19 mouse cellular contexts compared by ENCODE assay signal in genomic region chr17:65604315-65604714, GRCm38 (mm10). TPM values are rescaled to one million over a fixed set of nuclear protein-coding genes. Genes with fewer than 3 reads are reported as not detected.
A peak's percentile ranks its signal among the peaks of the same experiment; 100 is the strongest.
DNase-seq lines count a peak whose midpoint lies in the region; ATAC-seq and TF ChIP-seq lines count a peak whose summit lies in the region.
"Had no signal": no experiment of that assay in that cellular context is flagged by ENCODE, and none has a peak within 500 bp of the region (broad histone marks: within the 10 kb centered on the region; RNA-seq: fewer than 3 reads in every experiment).

No protein-coding gene starts in this region.

- H3K27me3 ChIP-seq in heart, embryonic 12.5 days (replicated peaks) = no peaks in the 10 kb centered on the region
- H3K27me3 ChIP-seq in forebrain, postnatal 0 days (ENCODE audit: insufficient read depth, low read length) = no peaks in the 10 kb centered on the region
- H3K27me3 ChIP-seq: intestine, embryonic 15.5 days; limb, embryonic 13.5 days had no signal

- no peak overlapping the region for H3K4me2 ChIP-seq in heart, embryonic 12.5 days
- H3K4me2 ChIP-seq in forebrain, postnatal 0 days (ENCODE audit: low read depth) = no peak overlapping the region
- H3K4me2 ChIP-seq: intestine, embryonic 15.5 days; limb, embryonic 13.5 days had no signal

- no peak overlapping the region for H3K4me3 ChIP-seq in heart, embryonic 12.5 days
- no peak overlapping the region for H3K4me3 ChIP-seq in forebrain, postnatal 0 days (ENCODE audit: low read depth, low read length)
- H3K4me3 ChIP-seq: hindbrain, embryonic 10.5 days; intestine, embryonic 15.5 days; limb, embryonic 13.5 days had no signal

- intact Hi-C loops in heart, postnatal 25 days (cut with DNase I) = no loop called here

- H3K36me3 ChIP-seq in heart, embryonic 12.5 days = no peaks in the 10 kb centered on the region
- no peaks in the 10 kb centered on the region for H3K36me3 ChIP-seq in forebrain, postnatal 0 days (ENCODE audit: insufficient read depth)
- H3K36me3 ChIP-seq: intestine, embryonic 15.5 days; limb, embryonic 13.5 days had no signal

- no peak overlapping the region for H3K9ac ChIP-seq in heart, embryonic 12.5 days
- no peak overlapping the region for H3K9ac ChIP-seq in forebrain, postnatal 0 days
- H3K9ac ChIP-seq: intestine, embryonic 15.5 days; limb, embryonic 13.5 days had no signal

- peaks cover 46% of the 10 kb centered on the region for H3K4me1 ChIP-seq in heart, embryonic 12.5 days (replicated peaks)
- peaks cover 3% of the 10 kb centered on the region; the same call in 1 of the 2 replicates for H3K4me1 ChIP-seq in forebrain, postnatal 0 days (ENCODE audit: insufficient read depth)

- 0 out of 2 replicates have a peak overlapping the region, but pooled peaks have one; percentile 1 for H3K27ac ChIP-seq in heart, embryonic 12.5 days (ENCODE audit: poor library complexity, severe bottlenecking)
- H3K27ac ChIP-seq in forebrain, postnatal 0 days (ENCODE audit: low read depth, low read length) = no peak overlapping the region
- H3K27ac ChIP-seq: hindbrain, embryonic 10.5 days; intestine, embryonic 15.5 days; limb, embryonic 13.5 days had no signal

- no peak for ATAC-seq in heart, embryonic 12.5 days (ENCODE audit: insufficient number of reproducible peaks, low FRiP score)
- peak; percentile 22; the same call in 1 of the 2 replicates for ATAC-seq in megakaryocyte progenitor cell, adult 5-6 weeks (replicated peaks; ENCODE audit: poor library complexity)
- no peak for ATAC-seq in forebrain, postnatal 0 days
- ATAC-seq: forebrain, embryonic 16.5 days; intestine, embryonic 15.5 days had no signal

- H3K9me3 ChIP-seq in heart, embryonic 12.5 days (replicated peaks) = no peaks in the 10 kb centered on the region
- no peaks in the 10 kb centered on the region for H3K9me3 ChIP-seq in forebrain, postnatal 0 days (ENCODE audit: low read length)
- H3K9me3 ChIP-seq: G1E; hindbrain, embryonic 10.5 days; intestine, embryonic 15.5 days; limb, embryonic 13.5 days had no signal

- TF ChIP-seq CTCF in forebrain, postnatal 0 days (IDR thresholded peaks at IDR 0.05; ENCODE audit: low read depth) = no peak

- no peak for DNase-seq in heart, postnatal 25 days (ENCODE audit: low spot score)
- peak; percentile 17 for DNase-seq in CD4-positive, CD25-positive, alpha-beta regulatory T cell, adult 2 months (ENCODE audit: low read depth, low spot score)
- peak; percentile 25 for DNase-seq in induced T-regulatory cell, adult 2 months (ENCODE audit: low read depth)
- DNase-seq in right cerebral cortex, adult 2 months (ENCODE audit: low spot score in 2 of 2) = no peak
- DNase-seq in forebrain, postnatal 0 days = no peak
- DNase-seq in cerebellum, postnatal 36 days = no peak
- DNase-seq: cerebellum, adult 11 months; embryo, embryonic 11 days; gastrocnemius, postnatal 10 days; kidney, postnatal 25 days; right cerebral cortex, postnatal 4 days; thymus, postnatal 36 days had no signal

RNA-seq across cellular contexts. Expression of gene Vapa, which starts 9.0 kb away (rescaled TPM):
- polyA plus RNA-seq in heart, embryonic 12.5 days (2016; fragmentation: Nextera tagmentation; extraction: Ambion mirVana) = 186 and 190 TPM in 2 replicates
- total RNA-seq in heart, postnatal 25 days (2021) = 10 to 100 TPM; 86.2 to 88.8 TPM
- total RNA-seq in megakaryocyte progenitor cell, adult 5-6 weeks (2015) = 195 and 214 TPM in 2 replicates
- total RNA-seq in megakaryocyte progenitor cell, adult 5-6 weeks (2017) = 141 and 147 TPM in 2 replicates
- 114 and 144 TPM in 2 replicates for total RNA-seq in forebrain, postnatal 0 days (2014; rRNA removed)
- polyA plus RNA-seq in forebrain, postnatal 0 days (2015; fragmentation: Nextera tagmentation; extraction: Ambion mirVana) = 320 and 327 TPM in 2 replicates

RNA-seq across cellular contexts. Expression of gene Txndc2, which starts 37.7 kb away (rescaled TPM):
- 0.10 TPM in 1 of 2 replicates, not detected in the other for polyA plus RNA-seq in heart, embryonic 12.5 days (2016; fragmentation: Nextera tagmentation; extraction: Ambion mirVana)
- total RNA-seq in heart, postnatal 25 days (2021) = not detected
- total RNA-seq in megakaryocyte progenitor cell, adult 5-6 weeks (2015) = 0.17 and 0.22 TPM in 2 replicates
- total RNA-seq in megakaryocyte progenitor cell, adult 5-6 weeks (2017) = not detected in 2 replicates
- total RNA-seq in forebrain, postnatal 0 days (2014; rRNA removed) = 0.19 TPM in 1 of 2 replicates, not detected in the other
- not detected in 2 replicates for polyA plus RNA-seq in forebrain, postnatal 0 days (2015; fragmentation: Nextera tagmentation; extraction: Ambion mirVana)
- polyA plus RNA-seq: G1E; intestine, embryonic 15.5 days had no signal

Comparison
In these comparisons a context has a peak if more than half of its experiments do, and no peak if none do; other contexts are left out.
1. DNase-seq: peak in CD4-positive, CD25-positive, alpha-beta regulatory T cell, adult 2 months (single experiment) and induced T-regulatory cell, adult 2 months (single experiment); none in heart, postnatal 25 days (single experiment), right cerebral cortex, adult 2 months (0 of 2), forebrain, postnatal 0 days (single experiment) and cerebellum, postnatal 36 days (0 of 2).